Mouse (Mus musculus) neural tube, embryonic 14.5 days (tissue): Measurements from ENCODE around the gene Htr1f. TPM values are rescaled to one million over a fixed set of nuclear protein-coding genes. Genes with fewer than 3 reads are reported as not detected.

Experiments used
- ATAC-seq: fragments of 200-750 bp; cut with Nextera tagmentation; 2 replicates; pipeline ENCODE4 v1.8.0; 2017; ENCODE audit warnings: low read depth, mild to moderate bottlenecking, moderate TSS enrichment, moderate library complexity
- H3K27ac ChIP-seq: fragments of 300-500 bp; sonication (generic); 2 replicates; pipeline ENCODE4 v1.5.1; 2014; ENCODE audit warnings: low read depth, mild to moderate bottlenecking, control low read depth, low read length, moderate library complexity, mixed read lengths
- H3K27me3 ChIP-seq: fragments of 300-500 bp; sonication (generic); 2 replicates; pipeline ENCODE4 v1.6.1; 2014; ENCODE audit warnings: low read length; ENCODE audit not compliant: control insufficient read depth, insufficient read depth
- H3K36me3 ChIP-seq: fragments of 300-500 bp; sonication (generic); 2 replicates; pipeline ENCODE4 v1.6.1; 2014; ENCODE audit warnings: low read length, mixed read lengths; ENCODE audit not compliant: control insufficient read depth, insufficient read depth
- H3K4me1 ChIP-seq: fragments of 300-500 bp; sonication (generic); 2 replicates; pipeline ENCODE4 v1.6.1; 2014; ENCODE audit warnings: low read length; ENCODE audit not compliant: control insufficient read depth, insufficient read depth
- H3K4me2 ChIP-seq: fragments of 300-500 bp; sonication (generic); 2 replicates; pipeline ENCODE4 v1.6.1; 2014; ENCODE audit warnings: mild to moderate bottlenecking, low read depth, low read length, control low read depth
- H3K4me3 ChIP-seq: fragments of 300-500 bp; sonication (generic); 2 replicates; pipeline ENCODE4 v1.5.1; 2014; ENCODE audit warnings: low read depth, low read length, control low read depth, mixed read lengths
- H3K9ac ChIP-seq: fragments of 300-500 bp; sonication (generic); replicated peaks from 2 replicates; pipeline ENCODE4 v1.6.1; 2014; ENCODE audit warnings: low read depth, mild to moderate bottlenecking, control low read depth, low read length, mixed read lengths
- H3K9me3 ChIP-seq: fragments of 300-500 bp; sonication (generic); 2 replicates; pipeline ENCODE4 v1.6.1; 2016; ENCODE audit warnings: low read length; ENCODE audit not compliant: control insufficient read depth
- WGBS: fragments of 180-500 bp; shearing (Covaris S2); extraction: QIAGEN DNeasy Blood & Tissue Kit; methylation state at CpG from one replicate; pipeline ENCODE4 v1.1.7; 2014; 5-methylcytosine and 5-hydroxymethylcytosine counted together
- polyA plus RNA-seq: library from polyadenylated mRNA; unstranded; fragments of >200 nt; fragmentation: Nextera tagmentation; extraction: Ambion mirVana; gene quantifications from 2 replicates; pipeline ENCODE4 v1.2.1, GENCODE M21; 2014

The Htr1f gene
- polyA plus RNA-seq, 1 experiment from 2014 or later: 0.95 TPM

GRCm38 (mm10) chr16:64908747-64909146 lies 196.9 kb downstream of the Htr1f start:
- no peak overlapping the region for H3K4me2 ChIP-seq
- H3K4me3 ChIP-seq: no peak overlapping the region
- no peaks in the 10 kb centered on the region for H3K27me3 ChIP-seq
- no peak for ATAC-seq
- no peaks in the 10 kb centered on the region for H3K36me3 ChIP-seq
- no peak overlapping the region for H3K9ac ChIP-seq
- H3K9me3 ChIP-seq: no peaks in the 10 kb centered on the region
- no peaks in the 10 kb centered on the region for H3K4me1 ChIP-seq
- WGBS: 79% methylated on average over 10 of the region's 10 CpGs
- H3K27ac ChIP-seq: no peak overlapping the region

DNA sequence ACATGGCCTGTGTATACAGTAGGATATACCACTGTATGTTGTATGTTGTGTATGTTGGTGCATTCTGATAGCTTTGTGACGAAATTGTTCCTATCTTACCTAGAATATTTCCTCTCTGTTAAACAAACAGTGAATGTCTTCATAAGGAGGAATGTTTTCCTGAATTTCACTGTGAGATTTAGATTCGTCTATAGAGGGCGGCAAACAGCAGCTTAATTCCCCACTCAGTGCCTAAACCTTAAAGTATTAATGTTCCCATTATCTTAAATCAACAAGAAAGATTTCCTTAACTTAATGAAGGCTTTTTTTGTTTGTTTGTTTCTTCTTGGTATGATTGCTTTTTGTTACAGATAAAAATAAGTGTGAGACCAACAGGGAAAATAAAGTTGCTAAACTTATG lies 198.5 kb downstream of the Htr1f start:
- WGBS: 46% methylated on average over 3 of the region's 3 CpGs

DNA sequence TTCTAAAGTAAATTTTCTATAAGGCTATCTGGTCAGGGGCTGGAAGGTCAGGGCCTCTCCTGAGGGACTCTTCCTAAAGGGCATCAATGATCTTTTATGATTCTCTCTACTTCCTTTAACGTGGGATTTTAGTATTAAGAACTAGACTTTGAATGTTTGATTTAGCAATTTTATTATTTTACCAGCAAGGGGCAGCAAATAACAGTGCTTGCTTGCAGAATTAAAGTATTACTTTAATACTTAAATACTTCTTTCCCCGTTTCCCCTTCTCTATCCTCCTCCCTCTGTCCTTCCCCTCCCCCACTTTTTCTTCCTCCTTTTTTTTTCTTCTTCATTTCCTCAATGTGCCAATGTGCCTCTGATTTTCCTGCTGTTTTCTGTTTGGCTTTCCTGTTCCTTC lies 202.3 kb downstream of the Htr1f start:
- H3K36me3 ChIP-seq: no peaks in the 10 kb centered on the region
- H3K4me2 ChIP-seq: no peak overlapping the region
- H3K4me1 ChIP-seq: no peaks in the 10 kb centered on the region
- no peak overlapping the region for H3K27ac ChIP-seq
- H3K9me3 ChIP-seq: no peaks in the 10 kb centered on the region
- WGBS: 47% methylated on average over 2 of the region's 2 CpGs
- H3K27me3 ChIP-seq: no peaks in the 10 kb centered on the region
- H3K9ac ChIP-seq: no peak overlapping the region
- H3K4me3 ChIP-seq: no peak overlapping the region
- no peak for ATAC-seq

More for the DNA sequence above, 198.5 kb downstream of the Htr1f start:
- Histone ChIP-seq H3K36me3 (no peaks in the 10 kb centered on the region), H3K4me1 (no peaks in the 10 kb centered on the region), H3K4me2 (no peak overlapping the region), H3K27me3 (no peaks in the 10 kb centered on the region), H3K9ac (no peak overlapping the region), H3K27ac (no peak overlapping the region), H3K4me3 (no peak overlapping the region), H3K9me3 (no peaks in the 10 kb centered on the region)
- ATAC-seq: no peak; the same call in 1 of the 2 replicates

DNA sequence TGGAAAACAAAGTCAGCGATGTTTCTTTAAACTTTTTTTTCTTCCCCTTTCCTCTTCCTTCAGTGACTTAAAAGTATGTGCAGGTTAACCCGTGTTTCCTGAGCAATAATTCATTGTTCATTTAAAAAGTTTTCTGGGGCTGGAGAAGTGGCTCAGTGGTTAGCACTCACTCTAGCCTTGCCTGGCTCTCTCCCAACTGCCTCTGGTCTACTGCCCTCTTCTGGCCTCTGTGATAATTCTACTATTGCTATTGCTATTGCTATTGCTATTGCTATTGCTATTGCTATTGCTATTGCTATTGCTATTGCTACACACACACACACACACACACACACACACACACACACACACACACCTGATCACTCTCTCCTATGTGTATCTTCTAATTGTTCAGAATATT lies 206.6 kb downstream of the Htr1f start:
- H3K4me2 ChIP-seq: no peak overlapping the region
- 82% methylated on average over 2 of the region's 2 CpGs for WGBS

DNA sequence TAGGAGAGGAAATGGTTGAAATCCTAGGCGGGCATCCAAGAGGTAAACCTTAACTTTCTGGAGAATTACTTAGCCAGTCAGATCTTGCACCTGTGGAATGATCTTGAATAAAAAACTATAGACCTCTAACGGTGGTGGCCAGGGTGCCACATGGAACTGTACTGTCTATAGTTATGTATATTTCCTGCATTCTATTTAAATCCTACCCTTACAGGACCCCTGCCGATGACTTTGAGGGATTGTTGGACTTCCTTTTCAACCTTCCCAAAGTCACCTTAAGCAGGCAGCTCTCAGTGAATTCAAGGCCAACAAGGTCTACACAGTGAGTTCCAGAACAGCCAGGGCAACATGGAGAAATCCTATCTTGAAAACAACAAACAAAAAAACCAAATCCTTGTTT lies 216.2 kb downstream of the Htr1f start:
- no peak for ATAC-seq
- Histone ChIP-seq H3K4me1 (no peaks in the 10 kb centered on the region), H3K27me3 (no peaks in the 10 kb centered on the region), H3K36me3 (no peaks in the 10 kb centered on the region), H3K4me2 (no peak overlapping the region), H3K9ac (no peak overlapping the region), H3K9me3 (no peaks in the 10 kb centered on the region), H3K4me3 (no peak overlapping the region), H3K27ac (no peak overlapping the region)
- 92% methylated on average over 3 of the region's 3 CpGs for WGBS

More for the DNA sequence above, 206.6 kb downstream of the Htr1f start:
- no peak overlapping the region for H3K4me3 ChIP-seq
- no peaks in the 10 kb centered on the region for H3K36me3 ChIP-seq
- no peak overlapping the region for H3K9ac ChIP-seq
- no peaks in the 10 kb centered on the region for H3K9me3 ChIP-seq
- no peaks in the 10 kb centered on the region for H3K4me1 ChIP-seq
- H3K27me3 ChIP-seq: no peaks in the 10 kb centered on the region
- no peak for ATAC-seq
- no peak overlapping the region for H3K27ac ChIP-seq

GRCm38 (mm10) chr16:64885547-64885946 lies 220.1 kb downstream of the Htr1f start:
- Histone ChIP-seq H3K4me3 (no peak overlapping the region), H3K4me1 (no peaks in the 10 kb centered on the region), H3K27ac (no peak overlapping the region), H3K4me2 (no peak overlapping the region), H3K27me3 (no peaks in the 10 kb centered on the region), H3K36me3 (no peaks in the 10 kb centered on the region), H3K9ac (no peak overlapping the region), H3K9me3 (no peaks in the 10 kb centered on the region)
- WGBS: 33% methylated on average over 4 of the region's 4 CpGs
- ATAC-seq: no peak

DNA sequence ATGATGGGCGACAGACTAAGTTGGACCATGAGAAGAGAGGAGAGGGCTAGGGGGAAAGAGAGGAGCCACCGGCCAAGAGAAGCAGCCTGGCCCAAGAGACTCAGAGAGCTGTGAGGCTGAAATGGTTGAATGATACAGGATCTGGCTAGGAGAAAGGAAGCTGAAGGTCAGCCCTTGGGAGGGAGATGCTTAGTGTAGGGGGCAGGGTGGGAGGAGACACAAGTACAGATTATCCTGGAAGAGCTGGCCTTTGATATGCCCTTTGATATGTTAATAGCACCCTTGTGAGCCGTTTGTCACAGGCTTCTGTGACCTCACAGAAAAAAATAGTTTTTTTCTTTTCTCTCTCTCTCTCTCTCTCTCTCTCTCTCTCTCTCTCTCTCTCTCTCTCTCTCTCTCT lies 220.5 kb downstream of the Htr1f start:
- ATAC-seq: no peak
- Histone ChIP-seq H3K4me1 (no peaks in the 10 kb centered on the region), H3K4me3 (no peak overlapping the region), H3K27me3 (no peaks in the 10 kb centered on the region), H3K4me2 (no peak overlapping the region), H3K27ac (no peak overlapping the region), H3K9ac (no peak overlapping the region), H3K36me3 (no peaks in the 10 kb centered on the region), H3K9me3 (no peaks in the 10 kb centered on the region)
- 38% methylated on average over 3 of the region's 3 CpGs for WGBS

DNA sequence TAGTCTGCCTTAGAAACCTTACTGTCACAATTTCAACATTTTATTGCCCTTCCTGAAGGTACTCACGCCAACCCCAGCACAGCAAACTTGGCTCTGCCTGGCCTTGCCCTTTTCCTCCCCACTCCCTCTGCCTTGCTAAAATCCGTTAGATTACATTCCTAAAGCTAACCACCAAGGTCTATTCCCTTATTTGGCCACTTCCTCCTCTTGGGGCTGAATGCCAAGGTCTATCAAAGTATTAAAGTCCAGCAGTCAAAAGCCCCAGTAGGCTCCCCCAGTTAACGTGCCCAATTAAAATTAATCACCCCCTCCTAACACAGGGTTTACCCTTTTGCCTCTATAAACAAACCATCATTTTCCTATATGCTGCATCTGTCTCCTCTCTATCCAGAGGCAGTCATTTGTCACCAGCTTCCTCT lies 221.2 kb downstream of the Htr1f start:
- no peak overlapping the region for H3K9ac ChIP-seq
- no peak overlapping the region for H3K27ac ChIP-seq
- H3K4me1 ChIP-seq: no peaks in the 10 kb centered on the region
- H3K4me3 ChIP-seq: no peak overlapping the region
- no peaks in the 10 kb centered on the region for H3K9me3 ChIP-seq
- no peak for ATAC-seq
- 29% methylated on average over 3 of the region's 3 CpGs for WGBS
- H3K27me3 ChIP-seq: no peaks in the 10 kb centered on the region
- no peaks in the 10 kb centered on the region for H3K36me3 ChIP-seq
- H3K4me2 ChIP-seq: no peak overlapping the region

GRCm38 (mm10) chr16:64883896-64884295 lies 221.8 kb downstream of the Htr1f start:
- Histone ChIP-seq H3K4me3 (no peak overlapping the region), H3K27me3 (no peaks in the 10 kb centered on the region), H3K9ac (no peak overlapping the region), H3K4me2 (no peak overlapping the region), H3K36me3 (no peaks in the 10 kb centered on the region), H3K27ac (no peak overlapping the region), H3K4me1 (no peaks in the 10 kb centered on the region), H3K9me3 (no peaks in the 10 kb centered on the region)
- ATAC-seq: no peak
- WGBS: 71% methylated on average over 5 of the region's 5 CpGs

GRCm38 (mm10) chr16:64881442-64881841 lies 224.2 kb downstream of the Htr1f start:
- H3K27ac ChIP-seq: no peak overlapping the region
- no peaks in the 10 kb centered on the region for H3K4me1 ChIP-seq
- H3K9ac ChIP-seq: no peak overlapping the region
- H3K4me3 ChIP-seq: no peak overlapping the region
- H3K36me3 ChIP-seq: no peaks in the 10 kb centered on the region
- H3K9me3 ChIP-seq: no peaks in the 10 kb centered on the region
- WGBS: 80% methylated on average over 2 of the region's 2 CpGs
- no peak for ATAC-seq
- no peak overlapping the region for H3K4me2 ChIP-seq
- no peaks in the 10 kb centered on the region for H3K27me3 ChIP-seq
